Mouse (Mus musculus) WW6 (cell line): ENCODE data around the gene Ang4.
"Not testable (repeated sequence)": the region's sequence is repeated elsewhere in the genome, so short reads cannot be mapped to it uniquely, and the experiment has no call there.

Source experiments
- DNase-seq: peaks from one replicate; pipeline ENCODE4 v3.0.0-alpha.2; 2013; ENCODE audit warnings: low read depth, low spot score

The Ang4 gene

GRCm38 (mm10) chr14:51773490-51773889 lies at the start of gene Ang4:
Gene Ang4 (minus strand): TSS chr14:51773590.
- DNase-seq = no peak

- DNase-seq = no peak
Observed at GRCm38 (mm10) chr14:51799746-51800145, 26.4 kb upstream of the Ang4 start, which contains the start of gene AY358078. Gene AY358078 (plus strand): TSS chr14:51800046.

- DNase-seq = no peak
Observed at GRCm38 (mm10) chr14:51794106-51794505, 20.7 kb upstream of the Ang4 start.

- DNase-seq = no peak
Observed at GRCm38 (mm10) chr14:51789196-51789595, 15.8 kb upstream of the Ang4 start.

- DNase-seq = no peak
Observed at GRCm38 (mm10) chr14:51787061-51787460, 13.7 kb upstream of the Ang4 start.

GRCm38 (mm10) chr14:51786335-51786734 lies 12.9 kb upstream of the Ang4 start:
- DNase-seq = no peak

GRCm38 (mm10) chr14:51778865-51779481 lies 5.6 kb upstream of the Ang4 start:
- DNase-seq = no peak

- no peak for DNase-seq
Observed at GRCm38 (mm10) chr14:51777791-51778190, 4.4 kb upstream of the Ang4 start.

GRCm38 (mm10) chr14:51771378-51771777 lies 2.0 kb downstream of the Ang4 start:
- not testable (repeated sequence) for DNase-seq

GRCm38 (mm10) chr14:51755944-51756343 lies 17.4 kb downstream of the Ang4 start:
- DNase-seq = no peak

GRCm38 (mm10) chr14:51740347-51741170 lies 32.8 kb downstream of the Ang4 start:
- no peak for DNase-seq

GRCm38 (mm10) chr14:51739150-51739993 lies 34.0 kb downstream of the Ang4 start:
- no peak for DNase-seq

- no peak for DNase-seq
Observed at GRCm38 (mm10) chr14:51738411-51739149, 34.8 kb downstream of the Ang4 start.

- DNase-seq = no peak
Observed at GRCm38 (mm10) chr14:51737967-51738366, 35.4 kb downstream of the Ang4 start.

GRCm38 (mm10) chr14:51717083-51717482 lies 56.3 kb downstream of the Ang4 start, which contains the start of gene Gm5800:
Gene Gm5800 (minus strand): TSS chr14:51717183.
- DNase-seq = no peak
